Mouse (Mus musculus): ENCODE measurements at regions not wholly inside any gene's neighbourhood (a gene's known extent, or its start where the extent isn't known, plus 50 kb on each side); places are given as distances from the start of the nearest gene placed in this dataset.

DNA sequence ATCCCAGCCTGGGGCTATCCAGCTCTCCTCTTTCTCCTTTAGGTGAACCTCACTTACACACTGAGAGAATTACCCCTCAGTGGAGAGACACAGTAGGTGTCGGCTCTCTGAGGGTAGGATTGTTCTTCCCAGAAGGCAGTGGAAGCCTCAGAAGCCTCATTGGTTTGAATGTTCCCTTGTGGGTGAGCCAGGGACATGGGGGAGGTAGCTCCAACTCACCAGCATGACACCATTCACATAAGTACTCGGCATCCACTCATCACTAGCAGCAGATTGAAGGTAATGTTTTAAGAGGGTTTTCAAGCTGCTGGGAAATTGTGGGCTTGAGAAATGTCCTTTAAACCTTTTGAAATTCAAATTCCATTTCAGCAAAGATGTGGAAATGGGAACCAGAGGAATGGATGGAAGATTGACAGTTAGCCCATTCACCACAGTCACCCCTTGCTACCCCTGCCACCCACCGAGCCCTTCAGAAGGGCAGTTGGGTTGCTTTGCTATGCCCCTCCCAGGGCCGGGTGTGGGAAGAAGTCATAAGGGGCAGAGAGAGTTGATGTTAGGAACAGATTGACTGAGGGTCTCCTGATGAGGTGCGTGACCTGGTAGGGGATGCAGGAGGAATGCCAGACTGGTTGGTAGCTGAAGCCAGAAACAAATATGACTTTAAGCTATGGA, 310.0 kb upstream of the Epha4 start:
- TF ChIP-seq CTCF (IDR thresholded peaks at IDR 0.05; ENCODE audit: low read depth) = no peak
- TF ChIP-seq EP300 (IDR thresholded peaks at IDR 0.05; ENCODE audit: low read depth) = no peak

Measured in liver, embryonic 14.5 days (tissue).